Mouse (Mus musculus): ENCODE results near the gene Coro6.

GRCm38 (mm10) chr11:77494782-77495181 lies 32.6 kb downstream of the Coro6 start:
- TF ChIP-seq ZKSCAN1 (IDR thresholded peaks at IDR 0.05; ENCODE audit: low read depth, low read length) (no peak), CTCF (IDR thresholded peaks at IDR 0.05 in 2 of 3, conservative IDR thresholded peaks at IDR 0.05 in 1 of 3; ENCODE audit: control insufficient read depth in 1 of 3, insufficient read depth in 1 of 3, low read depth in 2 of 3, low read length in 3 of 3, poor library complexity in 1 of 3, severe bottlenecking in 1 of 3) (no peak), MAZ (IDR thresholded peaks at IDR 0.05; ENCODE audit: low read depth, low read length) (no peak), MAFK (IDR thresholded peaks at IDR 0.05; ENCODE audit: borderline replicate concordance, low read depth, low read length) (no peak), EP300 (IDR thresholded peaks at IDR 0.05; ENCODE audit: low read depth in 1 of 2, low read length in 2 of 2) (no peak), ZMIZ1 (IDR thresholded peaks at IDR 0.05; ENCODE audit: low read depth, low read length) (no peak), GABPA (IDR thresholded peaks at IDR 0.05; ENCODE audit: low read depth, low read length) (no peak)
